Mouse (Mus musculus) midbrain, embryonic 14.5 days (tissue): ENCODE data around the gene Adra1d. TPM values are rescaled to one million over a fixed set of nuclear protein-coding genes. Genes with fewer than 3 reads are reported as not detected.

Experiments
- ATAC-seq: fragments of 200-750 bp; cut with Nextera tagmentation; 2 replicates; pipeline ENCODE4 v1.8.0; 2017; ENCODE audit warnings: moderate number of reproducible peaks, moderate library complexity; ENCODE audit not compliant: low FRiP score, low TSS enrichment
- DNase-seq: peaks from one replicate; pipeline ENCODE4 v3.0.0-alpha.2; 2015
- H3K27ac ChIP-seq: fragments of 300-500 bp; sonication (generic); replicated peaks from 2 replicates; pipeline ENCODE4 v1.5.1; 2014; ENCODE audit warnings: mild to moderate bottlenecking, low read depth, low read length, moderate library complexity
- H3K27me3 ChIP-seq: fragments of 300-500 bp; sonication (generic); 2 replicates; pipeline ENCODE4 v1.6.1; 2014; ENCODE audit warnings: low read length, control low read depth, mixed read lengths; ENCODE audit not compliant: control insufficient read depth, insufficient read depth
- H3K36me3 ChIP-seq: fragments of 300-500 bp; sonication (generic); 2 replicates; pipeline ENCODE4 v1.6.1; 2014; ENCODE audit warnings: low read length, control low read depth; ENCODE audit not compliant: control insufficient read depth, insufficient read depth
- H3K4me1 ChIP-seq: fragments of 300-500 bp; sonication (generic); 2 replicates; pipeline ENCODE4 v1.6.1; 2014; ENCODE audit warnings: mild to moderate bottlenecking, antibody characterized with exemption, low read length, control low read depth; ENCODE audit not compliant: control insufficient read depth, insufficient read depth
- H3K4me2 ChIP-seq: fragments of 300-500 bp; sonication (generic); 2 replicates; pipeline ENCODE4 v1.6.1; 2014; ENCODE audit warnings: mild to moderate bottlenecking, low read length, moderate library complexity
- H3K4me3 ChIP-seq: fragments of 300-500 bp; sonication (generic); replicated peaks from 2 replicates; pipeline ENCODE4 v1.5.1; 2014; ENCODE audit warnings: low read depth, low read length
- H3K9ac ChIP-seq: fragments of 300-500 bp; sonication (generic); replicated peaks from 2 replicates; pipeline ENCODE4 v1.6.1; 2014; ENCODE audit warnings: mild to moderate bottlenecking, low read length, moderate library complexity
- H3K9me3 ChIP-seq: fragments of 300-500 bp; sonication (generic); 2 replicates; pipeline ENCODE4 v1.6.1; 2016; ENCODE audit warnings: low read length, control low read depth, mixed read lengths; ENCODE audit not compliant: control insufficient read depth
- WGBS: fragments of 180-500 bp; shearing (Covaris S2); extraction: QIAGEN DNeasy Blood & Tissue Kit; methylation state at CpG from one replicate; pipeline ENCODE4 v1.1.7; 2014; 5-methylcytosine and 5-hydroxymethylcytosine counted together
- polyA plus RNA-seq: library from polyadenylated mRNA; unstranded; fragments of >200 nt; fragmentation: Nextera tagmentation; extraction: Ambion mirVana; gene quantifications from 2 replicates; pipeline ENCODE4 v1.2.1, GENCODE M21; 2014

Gene Adra1d
- polyA plus RNA-seq, 1 experiment from 2014 or later: not detected

DNA sequence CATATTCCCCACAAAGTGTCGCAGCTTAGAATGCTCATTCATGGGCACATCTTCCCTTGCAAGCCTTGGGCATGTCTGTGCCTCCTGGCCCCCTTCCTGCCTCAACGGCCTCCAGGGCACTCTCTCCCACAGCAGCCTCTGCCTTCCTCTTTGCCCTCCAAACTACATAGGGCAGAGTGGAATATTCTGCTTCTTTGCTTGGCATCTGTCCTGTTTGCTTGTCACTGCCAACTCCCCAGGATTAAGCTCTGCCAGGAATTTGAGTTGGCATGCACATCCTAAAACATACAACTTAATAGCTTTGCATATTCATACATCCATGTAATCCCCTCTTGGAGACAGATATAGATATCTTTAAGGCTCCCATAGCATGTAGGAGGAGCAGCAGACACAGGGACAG lies 4.2 kb downstream of the Adra1d start:
- ATAC-seq (no peak), DNase-seq (no peak)
- 74% methylated on average over 2 of the region's 2 CpGs for WGBS

GRCm38 (mm10) chr2:131552736-131553400 lies 9.2 kb downstream of the Adra1d start:
- WGBS: 38% methylated on average over 9 of the region's 9 CpGs
- peaks cover 10% of the 10 kb centered on the region for H3K27me3 ChIP-seq
- no peaks in the 10 kb centered on the region for H3K36me3 ChIP-seq
- no peaks in the 10 kb centered on the region for H3K4me1 ChIP-seq
- ATAC-seq (no peak), DNase-seq (no peak)
- H3K9ac ChIP-seq: no peak overlapping the region
- H3K9me3 ChIP-seq: no peaks in the 10 kb centered on the region
- H3K27ac ChIP-seq: no peak overlapping the region
- no peak overlapping the region for H3K4me3 ChIP-seq
- H3K4me2 ChIP-seq: no peak overlapping the region

More for the DNA sequence above, 4.2 kb downstream of the Adra1d start:
- peaks cover 46% of the 10 kb centered on the region for H3K27me3 ChIP-seq
- H3K4me1 ChIP-seq: peaks cover 5% of the 10 kb centered on the region; the same call in 1 of the 2 replicates
- H3K4me2 ChIP-seq: no peak overlapping the region
- H3K4me3 ChIP-seq: no peak overlapping the region
- no peaks in the 10 kb centered on the region for H3K36me3 ChIP-seq
- no peak overlapping the region for H3K27ac ChIP-seq
- no peaks in the 10 kb centered on the region for H3K9me3 ChIP-seq
- H3K9ac ChIP-seq: no peak overlapping the region

GRCm38 (mm10) chr2:131551701-131552620 lies 10.1 kb downstream of the Adra1d start:
- Histone ChIP-seq H3K4me2 (no peak overlapping the region), H3K9ac (no peak overlapping the region), H3K9me3 (no peaks in the 10 kb centered on the region), H3K27ac (no peak overlapping the region), H3K27me3 (peaks cover 19% of the 10 kb centered on the region; the same call in 1 of the 2 replicates), H3K4me3 (no peak overlapping the region), H3K4me1 (no peaks in the 10 kb centered on the region), H3K36me3 (no peaks in the 10 kb centered on the region)
- DNase-seq: no peak
- ATAC-seq: no peak
- WGBS: 67% methylated on average over 7 of the region's 7 CpGs

- Histone ChIP-seq H3K9me3 (no peaks in the 10 kb centered on the region), H3K4me3 (no peak overlapping the region), H3K27ac (no peak overlapping the region), H3K36me3 (no peaks in the 10 kb centered on the region), H3K9ac (no peak overlapping the region), H3K4me1 (peaks cover 4% of the 10 kb centered on the region; the same call in 1 of the 2 replicates), H3K27me3 (peaks cover 30% of the 10 kb centered on the region), H3K4me2 (no peak overlapping the region)
- ATAC-seq: no peak
- 84% methylated on average over 2 of the region's 2 CpGs for WGBS
- DNase-seq: no peak
Measured at GRCm38 (mm10) chr2:131550906-131551305, 11.2 kb downstream of the Adra1d start.

DNA sequence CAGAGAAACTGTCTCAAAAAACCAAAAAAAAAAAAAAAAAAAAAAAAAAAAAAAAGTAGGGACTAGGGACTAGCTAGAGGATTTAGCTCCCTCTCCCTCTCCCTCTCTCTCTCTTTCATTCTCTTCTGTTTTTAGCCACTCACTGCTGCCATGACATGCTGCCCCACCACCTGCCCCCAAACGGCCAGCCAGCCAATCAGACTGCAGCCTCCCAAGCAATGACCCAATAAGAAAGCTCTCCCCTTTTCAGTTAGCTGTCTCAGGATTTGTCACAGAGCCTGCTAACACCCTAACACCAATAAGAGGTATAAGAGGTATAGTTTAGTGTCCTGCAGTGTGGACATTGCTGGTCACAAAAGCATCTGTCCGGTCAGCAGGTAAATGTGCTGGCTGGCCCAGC lies 11.6 kb downstream of the Adra1d start:
- Histone ChIP-seq H3K36me3 (no peaks in the 10 kb centered on the region), H3K9ac (no peak overlapping the region), H3K4me3 (no peak overlapping the region), H3K4me1 (peaks cover 8% of the 10 kb centered on the region; the same call in 1 of the 2 replicates), H3K27ac (no peak overlapping the region), H3K27me3 (peaks cover 34% of the 10 kb centered on the region), H3K9me3 (no peaks in the 10 kb centered on the region), H3K4me2 (no peak overlapping the region)
- DNase-seq: no peak
- WGBS: 67% methylated on average over 2 of the region's 2 CpGs
- no peak for ATAC-seq

- Histone ChIP-seq H3K36me3 (no peaks in the 10 kb centered on the region), H3K9ac (no peak overlapping the region), H3K27ac (no peak overlapping the region), H3K27me3 (peaks cover 38% of the 10 kb centered on the region), H3K4me3 (no peak overlapping the region), H3K4me2 (no peak overlapping the region), H3K9me3 (no peaks in the 10 kb centered on the region), H3K4me1 (peaks cover 8% of the 10 kb centered on the region; the same call in 1 of the 2 replicates)
- no peak for DNase-seq
- ATAC-seq: no peak
- WGBS: 89% methylated on average over 5 of the region's 5 CpGs
Measured at GRCm38 (mm10) chr2:131549090-131549489, 13.0 kb downstream of the Adra1d start.

DNA sequence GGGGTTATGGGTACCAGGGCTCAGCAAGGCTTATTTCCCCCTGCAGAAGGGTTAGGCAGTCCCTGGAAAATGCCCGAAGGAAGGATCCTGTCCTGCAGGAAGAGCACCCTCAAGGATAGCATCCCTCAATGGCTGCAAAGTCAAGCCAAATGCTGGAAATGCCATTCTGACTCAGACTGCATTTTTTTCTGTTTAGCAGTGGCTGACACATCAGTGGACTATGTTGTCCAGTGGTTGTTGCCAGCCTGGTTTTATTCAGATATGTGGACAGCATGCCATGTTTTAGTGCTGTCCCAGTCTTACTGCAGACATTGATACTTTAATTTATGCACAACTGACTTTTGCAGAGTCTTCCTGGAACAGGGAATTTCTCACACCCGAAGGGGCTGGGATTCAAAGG lies 13.8 kb downstream of the Adra1d start:
- WGBS: 85% methylated on average over 2 of the region's 2 CpGs

DNA sequence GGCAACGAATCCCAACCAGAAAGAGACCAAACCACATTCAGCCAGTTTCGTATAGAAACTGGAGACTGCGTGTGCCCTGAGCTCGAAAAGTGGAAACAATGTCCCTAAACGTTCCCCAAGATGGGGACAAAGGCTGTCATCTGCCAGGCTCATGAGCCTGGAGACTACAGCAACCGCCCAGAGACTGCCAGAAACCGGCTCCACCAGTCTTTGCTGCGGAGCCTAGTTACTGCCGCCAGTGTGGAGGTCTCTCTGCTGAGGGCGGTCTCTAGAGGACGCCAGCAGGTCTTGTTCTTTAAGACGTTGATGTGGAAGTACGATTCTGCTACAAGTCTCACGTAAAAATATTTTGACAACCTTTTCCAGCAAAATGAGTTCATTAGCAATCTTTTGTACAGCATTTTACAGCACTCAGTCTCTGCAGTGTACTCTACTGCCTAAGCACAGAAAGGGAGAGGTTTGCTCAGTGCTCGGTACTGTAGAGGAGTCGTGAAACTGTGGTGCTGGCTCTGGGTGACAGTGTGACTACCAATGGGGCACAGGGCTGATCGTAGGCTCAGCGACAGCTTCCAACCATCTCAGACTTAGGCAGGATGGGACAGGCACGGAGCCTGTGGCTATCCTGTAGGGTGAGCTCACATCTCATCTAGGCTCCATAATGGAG lies 15.2 kb downstream of the Adra1d start:
- H3K27ac ChIP-seq: no peak overlapping the region
- no peaks in the 10 kb centered on the region for H3K36me3 ChIP-seq
- peaks cover 38% of the 10 kb centered on the region for H3K27me3 ChIP-seq
- DNase-seq (peak; percentile 42), ATAC-seq (no peak)
- peak overlapping the region; percentile 73 for H3K4me2 ChIP-seq
- WGBS: 11% methylated on average over 19 of the region's 19 CpGs
- H3K4me1 ChIP-seq: peaks cover 8% of the 10 kb centered on the region; the same call in 1 of the 2 replicates
- no peak overlapping the region for H3K9ac ChIP-seq
- no peaks in the 10 kb centered on the region for H3K9me3 ChIP-seq
- H3K4me3 ChIP-seq: no peak overlapping the region

More for the DNA sequence above, 13.8 kb downstream of the Adra1d start:
- ATAC-seq (no peak), DNase-seq (no peak)
- Histone ChIP-seq H3K9me3 (no peaks in the 10 kb centered on the region), H3K27ac (no peak overlapping the region), H3K9ac (no peak overlapping the region), H3K36me3 (no peaks in the 10 kb centered on the region), H3K4me1 (peaks cover 8% of the 10 kb centered on the region; the same call in 1 of the 2 replicates), H3K4me3 (no peak overlapping the region), H3K27me3 (peaks cover 38% of the 10 kb centered on the region), H3K4me2 (no peak overlapping the region)
